Mouse (Mus musculus) limb, embryonic 14.5 days (tissue): ENCODE data around the gene Dynll2. TPM values are rescaled to one million over a fixed set of nuclear protein-coding genes. Genes with fewer than 3 reads are reported as not detected.

Source experiments
- ATAC-seq: fragments of 200-750 bp; cut with Nextera tagmentation; 2 replicates; pipeline ENCODE4 v1.8.0; 2017; ENCODE audit warnings: low read depth, moderate number of reproducible peaks, moderate TSS enrichment; ENCODE audit not compliant: low FRiP score
- DNase-seq: peaks from one replicate; pipeline ENCODE4 v3.0.0-alpha.2; 2015; ENCODE audit warnings: low spot score
- H3K27ac ChIP-seq: fragments of 300-500 bp; sonication (generic); replicated peaks from 2 replicates; pipeline ENCODE4 v1.5.1; 2014; ENCODE audit warnings: low read depth, mild to moderate bottlenecking, low read length, moderate library complexity, mixed read lengths
- H3K27me3 ChIP-seq: fragments of 300-500 bp; sonication (generic); 2 replicates; pipeline ENCODE4 v1.6.1; 2014; ENCODE audit warnings: low read length, mixed read lengths; ENCODE audit not compliant: control insufficient read depth, insufficient read depth
- H3K36me3 ChIP-seq: fragments of 300-500 bp; sonication (generic); 2 replicates; pipeline ENCODE4 v1.6.1; 2014; ENCODE audit warnings: mild to moderate bottlenecking, low read length, moderate library complexity, mixed read lengths; ENCODE audit not compliant: control insufficient read depth, insufficient read depth
- H3K4me1 ChIP-seq: fragments of 300-500 bp; sonication (generic); 2 replicates; pipeline ENCODE4 v1.6.1; 2014; ENCODE audit warnings: antibody characterized with exemption, low read length, mixed read lengths; ENCODE audit not compliant: control insufficient read depth, insufficient read depth
- H3K4me2 ChIP-seq: fragments of 300-500 bp; sonication (generic); replicated peaks from 2 replicates; pipeline ENCODE4 v1.6.1; 2014; ENCODE audit warnings: low read depth, mild to moderate bottlenecking, low read length, moderate library complexity; ENCODE audit not compliant: severe bottlenecking
- H3K4me3 ChIP-seq: fragments of 300-500 bp; sonication (generic); replicated peaks from 2 replicates; pipeline ENCODE4 v1.5.1; 2014; ENCODE audit warnings: low read length
- H3K9ac ChIP-seq: fragments of 300-500 bp; sonication (generic); 2 replicates; pipeline ENCODE4 v1.6.1; 2014; ENCODE audit warnings: mild to moderate bottlenecking, low read depth, low read length, moderate library complexity; ENCODE audit not compliant: severe bottlenecking
- H3K9me3 ChIP-seq: fragments of 300-500 bp; sonication (generic); 2 replicates; pipeline ENCODE4 v1.6.1; 2016; ENCODE audit warnings: low read length; ENCODE audit not compliant: control insufficient read depth
- POLR2A ChIP-seq: fragments of 200-500 bp; IDR thresholded peaks from 2 replicates; pipeline ENCODE4 v1.8.0; 2012; ENCODE audit warnings: inconsistent platforms, mild to moderate bottlenecking, moderate library complexity, borderline replicate concordance; ENCODE audit not compliant: insufficient read depth, insufficient read length; ENCODE audit errors: extremely low read depth
- WGBS: fragments of 180-500 bp; shearing (Covaris S2); extraction: QIAGEN DNeasy Blood & Tissue Kit; methylation state at CpG from one replicate; pipeline ENCODE4 v1.1.7; 2014; 5-methylcytosine and 5-hydroxymethylcytosine counted together
- polyA plus RNA-seq, 2 experiments: library from polyadenylated mRNA; depleted of rRNA in 1 of 2; stranded (reverse) in 1 of 2; unstranded in 1 of 2; fragments of >200 nt; fragmentation: Nextera tagmentation in 1 of 2; extraction: Ambion mirVana in 1 of 2; gene quantifications; 2 replicates each; pipeline versions ENCODE4 v1.2.1 to v1.2.3; 2012 to 2014

Gene Dynll2
- polyA plus RNA-seq, 2 experiments = 12.8 to 84.3 TPM

- Histone ChIP-seq H3K4me1 (no peaks in the 10 kb centered on the region), H3K27ac (no peak overlapping the region), H3K9ac (no peak overlapping the region), H3K9me3 (no peaks in the 10 kb centered on the region), H3K27me3 (no peaks in the 10 kb centered on the region), H3K4me3 (no peak overlapping the region), H3K36me3 (no peaks in the 10 kb centered on the region), H3K4me2 (no peak overlapping the region)
- DNase-seq (no peak), ATAC-seq (no peak)
- TF ChIP-seq POLR2A = no peak
- WGBS = 86% methylated on average over 7 of the region's 7 CpGs
Measured at GRCm38 (mm10) chr11:88030219-88030618, 42.9 kb upstream of the Dynll2 start.

DNA sequence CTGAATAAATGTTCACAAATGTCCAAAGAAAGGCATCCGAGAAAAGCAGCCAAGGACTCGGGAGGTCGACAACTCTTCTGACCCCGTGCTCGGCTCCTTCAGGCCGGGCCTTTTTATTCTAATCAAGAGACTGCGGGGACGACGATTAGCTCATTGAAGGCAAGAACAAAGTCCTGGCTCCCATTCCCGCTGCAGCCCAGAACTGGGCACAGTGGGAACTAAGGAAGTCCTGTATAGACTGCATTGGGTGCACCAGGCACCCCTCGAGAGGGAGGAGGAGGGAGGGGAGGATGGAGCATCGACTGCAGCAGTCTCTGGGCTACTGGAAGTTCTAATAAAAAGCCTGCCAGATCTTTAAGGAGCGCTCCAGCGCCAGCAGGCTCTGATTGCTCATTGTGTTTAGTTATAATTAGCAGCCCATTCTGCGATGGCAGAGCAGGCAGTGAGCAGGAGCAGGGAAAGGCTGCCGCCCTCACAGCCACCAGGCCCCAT is 40.9 kb upstream of the Dynll2 start:
- H3K9ac ChIP-seq = no peak overlapping the region
- no peaks in the 10 kb centered on the region for H3K27me3 ChIP-seq
- ATAC-seq = no peak
- no peak for TF ChIP-seq POLR2A
- H3K4me3 ChIP-seq = no peak overlapping the region
- H3K4me2 ChIP-seq = no peak overlapping the region
- H3K36me3 ChIP-seq = no peaks in the 10 kb centered on the region
- WGBS = 23% methylated on average over 16 of the region's 16 CpGs
- H3K4me1 ChIP-seq = no peaks in the 10 kb centered on the region
- no peak for DNase-seq
- H3K27ac ChIP-seq = no peak overlapping the region
- no peaks in the 10 kb centered on the region for H3K9me3 ChIP-seq

DNA sequence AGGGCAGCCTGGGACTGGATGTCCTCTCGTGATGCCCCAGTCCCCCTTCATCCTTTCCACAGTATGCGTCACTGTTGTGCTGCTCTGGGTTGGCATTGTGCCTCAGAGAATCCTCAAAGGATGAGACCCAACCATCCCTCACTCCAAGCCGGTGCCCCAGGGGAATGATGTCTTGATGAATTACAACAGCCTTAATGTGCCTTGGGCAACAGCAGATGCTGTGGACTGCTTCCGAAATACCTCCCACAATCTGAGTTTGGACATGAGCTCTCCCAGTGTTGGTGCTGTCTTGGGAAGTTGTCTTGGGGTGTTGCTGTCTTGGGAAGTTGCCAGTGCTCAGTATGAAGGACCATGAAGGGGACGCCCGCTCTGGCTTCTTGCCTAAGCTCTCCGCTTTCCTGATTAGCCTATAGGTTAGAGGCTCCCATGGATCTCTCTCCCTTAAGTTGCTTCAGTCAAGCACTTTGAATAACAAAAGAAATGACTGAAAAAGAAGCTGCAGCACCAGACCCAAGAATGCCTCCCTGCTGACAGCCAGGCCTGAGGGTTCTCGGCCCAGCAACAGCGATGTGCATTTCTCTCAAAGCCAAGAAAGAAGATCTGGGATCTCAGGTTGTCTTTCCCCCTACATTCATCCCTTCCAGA is 40.2 kb upstream of the Dynll2 start:
- H3K27ac ChIP-seq = no peak overlapping the region
- WGBS = 75% methylated on average over 9 of the region's 9 CpGs
- no peaks in the 10 kb centered on the region for H3K4me1 ChIP-seq
- no peaks in the 10 kb centered on the region for H3K27me3 ChIP-seq
- no peak overlapping the region for H3K4me3 ChIP-seq
- TF ChIP-seq POLR2A = no peak
- no peak overlapping the region for H3K9ac ChIP-seq
- no peak for DNase-seq
- no peak for ATAC-seq
- H3K4me2 ChIP-seq = no peak overlapping the region
- H3K36me3 ChIP-seq = no peaks in the 10 kb centered on the region
- H3K9me3 ChIP-seq = no peaks in the 10 kb centered on the region

- Histone ChIP-seq H3K4me3 (no peak overlapping the region), H3K4me1 (no peaks in the 10 kb centered on the region), H3K9me3 (no peaks in the 10 kb centered on the region), H3K27me3 (no peaks in the 10 kb centered on the region), H3K27ac (no peak overlapping the region), H3K9ac (no peak overlapping the region), H3K36me3 (no peaks in the 10 kb centered on the region), H3K4me2 (no peak overlapping the region)
- 71% methylated on average over 2 of the region's 2 CpGs for WGBS
- TF ChIP-seq POLR2A = no peak
- no peak for ATAC-seq
- DNase-seq = no peak
Measured at GRCm38 (mm10) chr11:88023933-88024332, 36.6 kb upstream of the Dynll2 start.

- H3K27ac ChIP-seq = no peak overlapping the region
- H3K36me3 ChIP-seq = no peaks in the 10 kb centered on the region
- 67% methylated on average over 6 of the region's 6 CpGs for WGBS
- peaks cover 7% of the 10 kb centered on the region; the same call in 1 of the 2 replicates for H3K4me1 ChIP-seq
- no peak for DNase-seq
- no peak for ATAC-seq
- no peaks in the 10 kb centered on the region for H3K27me3 ChIP-seq
- no peak overlapping the region for H3K9ac ChIP-seq
- no peak overlapping the region for H3K4me2 ChIP-seq
- TF ChIP-seq POLR2A = no peak
- no peak overlapping the region for H3K4me3 ChIP-seq
- no peaks in the 10 kb centered on the region for H3K9me3 ChIP-seq
Measured at GRCm38 (mm10) chr11:88015795-88016194, 28.5 kb upstream of the Dynll2 start.
